Comparison of ENCODE assay signal across 10 mouse cellular contexts in the genomic region with DNA sequence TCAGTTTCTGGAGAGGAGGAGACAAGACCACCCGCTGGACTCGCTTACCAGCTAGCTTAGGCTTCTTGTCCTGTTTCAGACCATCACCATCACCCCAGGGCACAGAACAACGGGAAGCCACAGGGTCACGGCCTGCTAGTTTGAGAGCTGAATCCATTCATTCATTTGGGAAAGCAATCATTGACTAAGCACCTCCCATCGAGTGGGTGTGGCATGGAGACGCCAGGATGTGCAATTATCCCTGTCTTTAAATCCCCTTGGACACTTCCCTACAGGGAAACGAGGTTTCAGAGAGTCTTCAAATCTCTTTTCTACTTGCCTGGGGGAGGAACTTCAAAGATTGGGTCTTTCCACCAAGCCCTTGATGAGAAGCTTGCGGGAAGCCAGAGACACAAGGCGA.
DNase-seq lines count a peak whose midpoint lies in the region; ATAC-seq and TF ChIP-seq lines count a peak whose summit lies in the region.
"Had no signal": no experiment of that assay in that cellular context is flagged by ENCODE, and none has a peak within 500 bp of the region (broad histone marks: within the 10 kb centered on the region; RNA-seq: fewer than 3 reads in every experiment).

No protein-coding gene starts in this region.

- no peak for DNase-seq in forebrain, embryonic 11.5 days (ENCODE audit: low spot score)
- DNase-seq in forebrain, embryonic 14.5 days (ENCODE audit: low spot score) = no peak
- DNase-seq in liver, embryonic 11.5 days (ENCODE audit: low spot score) = no peak
- no peak for DNase-seq in liver
- DNase-seq in embryo, embryonic 10 days (ENCODE audit: low spot score) = peak; percentile 80
- DNase-seq in liver, postnatal 0 days = no peak
- DNase-seq in frontal cortex, postnatal 14 days (ENCODE audit: low spot score in 2 of 2) = no peak
- no peak for DNase-seq in cerebellum, postnatal 14 days

- ATAC-seq in forebrain, embryonic 11.5 days (replicated peaks; ENCODE audit: low FRiP score) = no peak
- no peak for ATAC-seq in forebrain, embryonic 14.5 days
- ATAC-seq in liver, embryonic 11.5 days (replicated peaks; ENCODE audit: low FRiP score) = no peak
- ATAC-seq in liver, postnatal 0 days = no peak
- ATAC-seq: hindbrain, postnatal 0 days had no signal

- 13% methylated on average over 9 of the region's 9 CpGs for WGBS in forebrain, embryonic 11.5 days
- WGBS in forebrain, embryonic 14.5 days = 10% methylated on average over 9 of the region's 9 CpGs
- WGBS in liver, embryonic 11.5 days = 36% methylated on average over 9 of the region's 9 CpGs
- WGBS in liver, postnatal 0 days (ENCODE audit: insufficient replicate concordance) = 41% methylated on average over 9 of the region's 9 CpGs

- H3K36me3 ChIP-seq in forebrain, embryonic 11.5 days (ENCODE audit: control insufficient read depth, insufficient read depth, low read length) = no peaks in the 10 kb centered on the region
- no peaks in the 10 kb centered on the region for H3K36me3 ChIP-seq in forebrain, embryonic 14.5 days (ENCODE audit: control insufficient read depth, insufficient read depth, low read length)
- no peaks in the 10 kb centered on the region for H3K36me3 ChIP-seq in liver, embryonic 11.5 days (ENCODE audit: control insufficient read depth, insufficient read depth, low read length)
- no peaks in the 10 kb centered on the region for H3K36me3 ChIP-seq in liver, postnatal 0 days (replicated peaks; ENCODE audit: insufficient read depth, low read length)
- H3K36me3 ChIP-seq: liver, embryonic 15.5 days had no signal

- no peak overlapping the region for H3K9ac ChIP-seq in forebrain, embryonic 11.5 days (ENCODE audit: low read length)
- no peak overlapping the region for H3K9ac ChIP-seq in forebrain, embryonic 14.5 days (ENCODE audit: low read length)
- H3K9ac ChIP-seq in liver, embryonic 11.5 days (ENCODE audit: low read depth, low read length) = no peak overlapping the region
- no peak overlapping the region for H3K9ac ChIP-seq in liver, postnatal 0 days (replicated peaks)
- H3K9ac ChIP-seq: liver, embryonic 15.5 days had no signal

- H3K27me3 ChIP-seq in forebrain, embryonic 11.5 days (ENCODE audit: control insufficient read depth, insufficient read depth, low read length) = no peaks in the 10 kb centered on the region
- H3K27me3 ChIP-seq in forebrain, embryonic 14.5 days (replicated peaks; ENCODE audit: control insufficient read depth, insufficient read depth, low read length) = no peaks in the 10 kb centered on the region
- H3K27me3 ChIP-seq in liver, embryonic 11.5 days (replicated peaks; ENCODE audit: control insufficient read depth, insufficient read depth, low read length) = no peaks in the 10 kb centered on the region
- no peaks in the 10 kb centered on the region for H3K27me3 ChIP-seq in liver, postnatal 0 days (ENCODE audit: insufficient read depth, low read length)

- H3K4me3 ChIP-seq in forebrain, embryonic 11.5 days (ENCODE audit: low read depth, low read length) = no peak overlapping the region
- no peak overlapping the region for H3K4me3 ChIP-seq in forebrain, embryonic 14.5 days (ENCODE audit: low read depth, low read length)
- no peak overlapping the region for H3K4me3 ChIP-seq in liver, embryonic 11.5 days (ENCODE audit: low read depth, low read length)
- H3K4me3 ChIP-seq in liver, postnatal 0 days (ENCODE audit: low read depth, low read length) = no peak overlapping the region
- H3K4me3 ChIP-seq: liver, embryonic 15.5 days had no signal

- TF ChIP-seq EP300 in liver, postnatal 0 days (IDR thresholded peaks at IDR 0.05; ENCODE audit: low read depth) = no peak

- H3K9me3 ChIP-seq in forebrain, embryonic 11.5 days (ENCODE audit: control insufficient read depth, low read length) = no peaks in the 10 kb centered on the region
- H3K9me3 ChIP-seq in forebrain, embryonic 14.5 days (replicated peaks; ENCODE audit: control insufficient read depth, low read length) = no peaks in the 10 kb centered on the region
- no peaks in the 10 kb centered on the region for H3K9me3 ChIP-seq in liver, embryonic 11.5 days (ENCODE audit: control insufficient read depth, low read length)
- no peaks in the 10 kb centered on the region for H3K9me3 ChIP-seq in liver, postnatal 0 days (ENCODE audit: low read length)
- H3K9me3 ChIP-seq: liver, embryonic 15.5 days had no signal

- peak overlapping the region; percentile 5; the same call in 1 of the 2 replicates for H3K4me2 ChIP-seq in forebrain, embryonic 11.5 days (ENCODE audit: low read depth, low read length, severe bottlenecking)
- H3K4me2 ChIP-seq in forebrain, embryonic 14.5 days (ENCODE audit: low read length) = no peak overlapping the region
- H3K4me2 ChIP-seq in liver, embryonic 11.5 days = peak overlapping the region; percentile 29
- 0 out of 2 replicates have a peak overlapping the region, but pooled peaks have one; percentile 18 for H3K4me2 ChIP-seq in liver, postnatal 0 days (ENCODE audit: low read depth, low read length)
- H3K4me2 ChIP-seq: liver, embryonic 15.5 days had no signal

- H3K27ac ChIP-seq in forebrain, embryonic 11.5 days (ENCODE audit: low read depth, low read length) = no peak overlapping the region
- no peak overlapping the region for H3K27ac ChIP-seq in forebrain, embryonic 14.5 days (ENCODE audit: low read depth, low read length)
- no peak overlapping the region for H3K27ac ChIP-seq in liver, embryonic 11.5 days (ENCODE audit: low read depth, low read length)
- no peak overlapping the region for H3K27ac ChIP-seq in liver, postnatal 0 days (ENCODE audit: low read depth)
- H3K27ac ChIP-seq: hindbrain, postnatal 0 days; liver, embryonic 15.5 days had no signal

- peaks cover 2% of the 10 kb centered on the region; the same call in 1 of the 2 replicates for H3K4me1 ChIP-seq in forebrain, embryonic 11.5 days (replicated peaks; ENCODE audit: control insufficient read depth, insufficient read depth, low read length)
- H3K4me1 ChIP-seq in forebrain, embryonic 14.5 days (ENCODE audit: control insufficient read depth, insufficient read depth, low read length) = peaks cover 10% of the 10 kb centered on the region
- no peaks in the 10 kb centered on the region for H3K4me1 ChIP-seq in liver, embryonic 11.5 days (replicated peaks; ENCODE audit: control insufficient read depth, insufficient read depth, low read length)
- no peaks in the 10 kb centered on the region for H3K4me1 ChIP-seq in liver, postnatal 0 days (ENCODE audit: insufficient read depth)

- no peak for TF ChIP-seq CTCF in liver, postnatal 0 days (IDR thresholded peaks at IDR 0.05; ENCODE audit: low read depth)
